Mouse (Mus musculus): ENCODE measurements at regions not wholly inside any gene's neighbourhood (a gene's known extent, or its start where the extent isn't known, plus 50 kb on each side); places are given as distances from the start of the nearest gene placed in this dataset.

- no peak for DNase-seq
Measured at GRCm38 (mm10) chr4:47630006-47630405, 155.5 kb downstream of the Sec61b start.

DNA sequence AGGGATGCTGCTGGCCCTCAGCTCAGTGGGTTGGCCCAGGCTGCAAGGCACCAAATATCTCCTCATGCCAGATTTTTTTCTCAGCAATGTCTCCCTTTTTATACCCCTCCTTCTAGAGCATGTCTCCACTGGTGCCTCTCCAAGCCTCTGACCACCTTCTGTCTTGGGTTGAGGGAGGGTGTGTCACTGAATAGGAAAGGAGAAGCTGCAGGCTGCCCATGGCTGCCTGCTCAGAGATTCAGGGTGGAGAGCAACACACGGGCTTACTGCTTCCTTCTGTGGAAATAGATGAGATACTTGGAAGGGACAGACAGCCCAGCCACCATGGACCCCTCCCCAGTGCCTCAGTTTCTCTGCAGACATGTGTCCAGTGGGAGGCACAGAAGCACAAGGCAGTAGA, 156.0 kb downstream of the Sec61b start:
- no peak for DNase-seq

DNA sequence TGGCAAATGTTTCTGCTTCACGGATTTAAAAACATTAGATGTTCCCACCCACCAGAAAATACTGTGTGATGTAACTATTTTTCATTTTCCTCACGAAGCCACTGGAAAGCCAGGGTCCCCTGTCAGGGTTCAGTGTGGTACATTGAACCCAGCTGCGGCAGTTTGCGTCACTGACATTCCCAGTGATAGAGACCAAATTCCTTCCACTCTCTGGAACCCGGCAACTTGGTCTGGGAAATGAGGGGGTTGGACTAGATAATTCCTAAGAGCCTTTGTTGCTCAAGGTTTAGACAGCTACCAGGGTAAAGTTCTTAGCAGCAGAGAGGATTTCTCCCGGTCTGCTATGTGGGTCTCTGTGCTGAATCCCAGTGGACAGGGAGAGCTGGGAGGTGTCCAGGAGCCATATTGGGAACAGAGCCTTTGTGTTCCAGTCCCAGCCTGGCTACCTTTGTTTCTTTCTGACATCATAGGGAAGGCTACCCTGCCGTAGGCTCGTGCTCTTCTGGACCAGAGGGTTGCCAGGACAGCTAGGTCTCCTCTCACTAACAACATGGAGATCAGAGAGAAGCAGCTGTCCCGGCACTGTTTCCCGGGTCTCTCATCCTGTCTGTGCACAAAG, 164.5 kb downstream of the Sec61b start:
- DNase-seq, result no peak

DNA sequence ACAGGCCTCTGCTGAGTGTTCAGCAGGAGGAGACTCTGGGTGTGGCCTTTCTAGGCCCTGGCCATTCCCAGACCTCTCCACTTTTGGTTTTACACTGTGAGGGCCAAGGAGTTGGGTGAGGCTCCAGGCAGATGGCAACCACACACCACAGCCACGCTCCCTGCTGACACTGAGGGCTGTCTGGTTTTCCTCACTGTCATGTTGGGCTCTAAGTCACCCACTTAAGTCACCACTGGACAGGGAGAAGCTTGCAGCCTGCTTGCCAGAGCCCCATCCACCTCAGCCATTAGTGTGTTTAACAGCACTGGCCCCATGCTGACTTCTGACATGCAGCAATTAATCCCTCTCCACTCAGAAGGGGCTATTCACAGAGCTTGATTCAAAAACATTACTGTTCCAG, 170.6 kb downstream of the Sec61b start:
- DNase-seq, result no peak

GRCm38 (mm10) chr4:47648701-47649100, 174.2 kb downstream of the Sec61b start:
- DNase-seq, result peak in 1 of 2 experiments; percentile 41

GRCm38 (mm10) chr4:47649951-47650350, 175.5 kb downstream of the Sec61b start:
- DNase-seq, result no peak

- DNase-seq, result no peak
Measured at GRCm38 (mm10) chr4:47651521-47651920, 177.1 kb downstream of the Sec61b start.

GRCm38 (mm10) chr4:47653143-47653542, 178.7 kb downstream of the Sec61b start:
- no peak for DNase-seq

- DNase-seq, result no peak
Measured at GRCm38 (mm10) chr4:47669519-47669918, 195.1 kb downstream of the Sec61b start.

- DNase-seq, result no peak
Measured at GRCm38 (mm10) chr4:47670476-47670875, 196.0 kb downstream of the Sec61b start.

GRCm38 (mm10) chr4:47671362-47671761, 196.9 kb downstream of the Sec61b start:
- DNase-seq, result no peak

GRCm38 (mm10) chr4:47681141-47681540, 206.7 kb downstream of the Sec61b start:
- DNase-seq, result no peak

- no peak for DNase-seq
Measured at GRCm38 (mm10) chr4:47691207-47691606, 216.7 kb downstream of the Sec61b start.

DNA sequence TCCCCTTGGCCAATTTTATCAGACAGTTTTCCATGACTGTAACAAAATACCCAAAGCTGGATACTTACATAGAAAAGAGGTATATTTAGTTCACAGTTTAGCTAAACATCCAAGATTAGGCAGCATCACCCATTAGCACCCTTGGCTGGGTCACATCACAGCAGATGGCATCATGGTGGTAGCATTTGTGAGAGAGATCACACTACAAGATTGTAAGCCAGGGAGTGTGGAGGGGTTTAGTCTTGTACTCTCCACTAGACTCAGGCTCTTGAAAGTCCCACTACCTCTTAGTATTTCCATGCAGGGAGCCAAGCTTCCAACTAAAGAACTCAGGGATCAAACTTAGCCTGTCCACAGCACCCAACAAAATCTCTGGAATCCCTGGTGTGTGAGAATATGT, 218.2 kb downstream of the Sec61b start:
- no peak for DNase-seq

GRCm38 (mm10) chr4:47693221-47693620, 218.8 kb downstream of the Sec61b start:
- DNase-seq, result peak; percentile 57 to 64

DNA sequence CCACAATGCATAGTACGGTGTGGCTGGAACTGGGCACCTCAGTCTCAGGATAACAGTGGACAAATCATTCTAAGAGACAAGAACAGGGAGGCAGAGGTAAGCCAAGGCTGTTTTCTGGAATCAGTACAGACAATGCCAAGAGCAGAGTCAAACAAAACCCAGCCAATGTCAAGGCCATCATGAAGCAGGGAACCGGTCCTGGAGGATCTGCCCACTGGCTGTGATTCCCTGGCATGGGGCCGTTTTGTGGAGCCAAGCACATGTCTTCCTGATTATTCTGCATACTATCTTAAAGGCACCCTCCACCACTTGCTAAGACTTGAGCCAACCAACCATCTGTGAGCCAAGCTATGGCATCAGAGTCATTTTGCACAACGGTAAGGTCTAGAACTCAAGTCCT, 222.6 kb downstream of the Sec61b start:
- peak in 1 of 2 experiments; percentile 47 for DNase-seq

GRCm38 (mm10) chr4:47698514-47698913, 224.1 kb downstream of the Sec61b start:
- peak; percentile 38 to 47 for DNase-seq

- DNase-seq, result peak; percentile 43 to 53
Measured at GRCm38 (mm10) chr4:47698926-47699325, 224.5 kb downstream of the Sec61b start.

DNA sequence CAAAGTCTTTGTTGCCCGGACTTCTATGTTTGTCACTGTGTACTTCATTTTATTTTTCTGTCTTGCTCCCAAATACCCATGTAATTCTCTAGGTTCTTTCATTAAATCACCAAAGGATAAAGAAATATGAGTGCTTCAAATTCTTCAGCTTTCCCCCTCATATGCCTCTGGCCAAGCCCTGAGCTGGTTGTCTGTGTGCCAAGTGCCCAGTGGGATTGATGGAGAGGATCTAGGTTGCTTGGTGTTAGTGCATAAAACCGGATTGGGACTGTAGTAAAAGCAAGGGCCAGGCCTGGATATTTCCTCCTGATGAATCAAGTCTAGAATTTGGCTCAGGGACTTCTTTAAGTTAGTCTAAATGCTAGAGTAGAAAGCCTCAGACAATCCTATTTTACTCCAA, 229.0 kb downstream of the Sec61b start:
- DNase-seq, result peak; percentile 55 to 77

DNA sequence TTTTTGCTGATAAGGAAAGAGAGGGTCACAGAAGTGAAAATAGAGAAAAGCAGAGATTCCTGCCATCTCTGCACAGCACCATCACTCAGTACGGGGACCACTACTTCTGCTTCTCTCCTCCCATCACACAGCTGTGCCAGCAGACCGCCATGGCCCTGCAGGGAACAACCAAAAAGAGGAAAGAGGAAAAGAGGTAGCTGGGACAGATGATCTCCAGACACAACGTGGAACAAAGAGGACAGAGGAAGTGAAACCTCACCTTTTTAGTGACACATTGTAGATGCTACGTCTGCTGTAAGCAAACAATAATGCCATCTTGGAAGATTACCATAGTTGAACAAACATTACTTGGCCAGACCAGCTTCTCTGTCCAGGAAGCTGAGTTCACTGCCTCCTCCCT, 230.1 kb downstream of the Sec61b start:
- DNase-seq, result no peak

DNA sequence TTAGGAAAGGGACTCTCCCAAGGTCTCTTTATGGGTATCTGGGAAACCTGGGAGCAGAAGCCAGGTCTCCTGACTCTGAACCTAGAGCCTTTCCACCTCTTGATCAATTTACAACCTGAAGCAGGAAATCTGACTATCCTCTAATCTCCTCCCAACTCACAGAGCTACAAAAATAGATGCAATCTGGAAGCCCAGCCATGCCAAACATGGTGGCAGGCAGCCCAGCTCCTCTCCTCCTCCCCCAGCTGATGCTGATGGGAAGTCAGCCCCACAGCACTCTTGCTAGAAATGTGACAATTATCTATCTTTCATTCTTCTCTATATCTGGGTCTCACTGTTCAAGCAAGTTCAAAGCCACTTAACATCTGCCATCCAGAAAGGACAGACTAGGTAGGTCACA, 233.5 kb downstream of the Sec61b start:
- DNase-seq, result peak; percentile 93 to 95

GRCm38 (mm10) chr4:47713387-47713786, 238.9 kb downstream of the Sec61b start:
- DNase-seq, result peak; percentile 34 to 47

DNA sequence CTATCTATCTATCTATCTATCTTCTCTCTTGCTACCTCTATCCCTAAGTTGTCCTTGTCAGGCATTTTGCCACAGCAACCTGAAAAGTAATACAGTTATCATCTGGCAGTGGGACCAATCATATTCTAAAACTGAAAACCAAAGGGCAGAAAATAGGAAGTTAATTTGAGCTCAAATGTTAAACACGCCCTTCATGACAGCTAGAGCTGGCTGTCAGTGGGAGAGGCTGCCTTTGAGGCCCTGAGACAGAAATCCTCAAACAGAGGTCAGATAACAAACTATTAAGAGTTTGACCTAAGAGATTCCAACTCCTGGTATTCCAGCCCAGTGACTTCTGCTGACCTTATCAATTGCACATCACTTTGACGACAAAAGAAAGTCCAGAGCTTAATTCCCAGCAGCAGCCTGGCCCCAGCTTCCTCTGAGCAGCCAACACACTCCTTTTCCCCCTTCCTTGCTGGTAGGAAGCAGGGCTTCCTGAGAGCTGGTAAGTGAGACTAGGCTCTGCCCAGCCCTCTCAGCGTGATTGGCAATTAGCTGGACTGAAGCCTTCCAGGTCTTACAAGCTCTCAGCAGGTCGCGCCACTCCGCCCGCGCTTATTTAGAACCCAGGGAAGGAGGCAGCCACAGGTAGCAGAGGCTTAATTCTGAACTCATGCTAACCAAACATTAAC, 250.0 kb downstream of the Sec61b start:
- DNase-seq, result peak; percentile 71 to 80

DNA sequence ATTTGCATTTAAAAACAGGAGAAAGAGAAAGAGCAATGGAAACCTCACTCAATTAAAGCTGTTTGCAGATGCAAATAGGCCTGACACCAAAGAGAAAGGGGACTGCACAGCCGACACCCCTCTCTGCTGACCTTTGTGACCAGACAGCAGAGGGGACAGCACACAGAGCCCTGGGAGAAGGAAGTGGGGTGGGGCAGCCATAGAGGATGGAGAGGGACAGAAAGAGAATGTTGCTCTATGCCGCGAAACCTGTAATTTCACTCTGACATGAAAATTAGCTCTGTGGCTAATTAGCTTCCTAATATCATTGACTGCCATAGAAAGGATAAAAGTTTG, 250.5 kb downstream of the Sec61b start:
- no peak for DNase-seq

All from cerebellum, postnatal 25 days (tissue).